Mouse (Mus musculus) erythroblast, embryonic 14.5 days (primary cell): Measurements from ENCODE around the gene Gm45716.

Experiments used
- GATA1 ChIP-seq: IDR thresholded peaks from 2 replicates; pipeline ENCODE4 v1.6.1; 2012; ENCODE audit warnings: low read length, inconsistent platforms, mixed read lengths
- TAL1 ChIP-seq: IDR thresholded peaks from 3 replicates; pipeline ENCODE4 v1.6.1; 2012; ENCODE audit warnings: low read length, inconsistent platforms, mixed read lengths

- no peak for TF ChIP-seq TAL1
- TF ChIP-seq GATA1, result no peak
These were observed 15.2 kb upstream of the Gm45716 start for GRCm38 (mm10) chr11:90172331-90172730.
